Mouse (Mus musculus) limb, embryonic 13.5 days (tissue): ENCODE results near the gene Xrcc1. TPM values are rescaled to one million over a fixed set of nuclear protein-coding genes. Genes with fewer than 3 reads are reported as not detected.

ENCODE experiments used
- ATAC-seq: fragments of 200-750 bp; cut with Nextera tagmentation; 2 replicates; pipeline ENCODE4 v1.8.0; 2017; ENCODE audit warnings: low read depth, moderate number of reproducible peaks, moderate TSS enrichment; ENCODE audit not compliant: low FRiP score
- H3K27ac ChIP-seq: fragments of 300-500 bp; sonication (generic); 2 replicates; pipeline ENCODE4 v1.5.1; 2015; ENCODE audit warnings: inconsistent platforms, mild to moderate bottlenecking, moderate library complexity
- H3K27me3 ChIP-seq: fragments of 300-500 bp; sonication (generic); 2 replicates; pipeline ENCODE4 v1.6.1; 2015; ENCODE audit warnings: mild to moderate bottlenecking, inconsistent platforms
- H3K36me3 ChIP-seq: fragments of 300-500 bp; sonication (generic); 2 replicates; pipeline ENCODE4 v1.6.1; 2015; ENCODE audit warnings: inconsistent platforms, mild to moderate bottlenecking, moderate library complexity
- H3K4me1 ChIP-seq: fragments of 300-500 bp; sonication (generic); 2 replicates; pipeline ENCODE4 v1.6.1; 2015; ENCODE audit warnings: inconsistent platforms
- H3K4me2 ChIP-seq: fragments of 300-500 bp; sonication (generic); replicated peaks from 2 replicates; pipeline ENCODE4 v1.6.1; 2015; ENCODE audit warnings: inconsistent platforms, mild to moderate bottlenecking, moderate library complexity
- H3K4me3 ChIP-seq: fragments of 300-500 bp; sonication (generic); 2 replicates; pipeline ENCODE4 v1.5.1; 2015; ENCODE audit warnings: moderate library complexity, mild to moderate bottlenecking, inconsistent platforms
- H3K9ac ChIP-seq: fragments of 300-500 bp; sonication (generic); 2 replicates; pipeline ENCODE4 v1.6.1; 2015; ENCODE audit warnings: mild to moderate bottlenecking, inconsistent platforms
- H3K9me3 ChIP-seq: fragments of 300-500 bp; sonication (generic); 2 replicates; pipeline ENCODE4 v1.6.1; 2016; ENCODE audit warnings: inconsistent platforms
- WGBS: fragments of 180-500 bp; shearing (Covaris S2); methylation state at CpG from one replicate; pipeline ENCODE4 v1.1.7; 2015; 5-methylcytosine and 5-hydroxymethylcytosine counted together
- polyA plus RNA-seq: library from polyadenylated mRNA; unstranded; fragments of >200 nt; fragmentation: Nextera tagmentation; extraction: Ambion mirVana; gene quantifications from 2 replicates; pipeline ENCODE4 v1.2.1, GENCODE M21; 2015

Gene Xrcc1
- polyA plus RNA-seq, 1 experiment from 2014 or later: 125 TPM

DNA sequence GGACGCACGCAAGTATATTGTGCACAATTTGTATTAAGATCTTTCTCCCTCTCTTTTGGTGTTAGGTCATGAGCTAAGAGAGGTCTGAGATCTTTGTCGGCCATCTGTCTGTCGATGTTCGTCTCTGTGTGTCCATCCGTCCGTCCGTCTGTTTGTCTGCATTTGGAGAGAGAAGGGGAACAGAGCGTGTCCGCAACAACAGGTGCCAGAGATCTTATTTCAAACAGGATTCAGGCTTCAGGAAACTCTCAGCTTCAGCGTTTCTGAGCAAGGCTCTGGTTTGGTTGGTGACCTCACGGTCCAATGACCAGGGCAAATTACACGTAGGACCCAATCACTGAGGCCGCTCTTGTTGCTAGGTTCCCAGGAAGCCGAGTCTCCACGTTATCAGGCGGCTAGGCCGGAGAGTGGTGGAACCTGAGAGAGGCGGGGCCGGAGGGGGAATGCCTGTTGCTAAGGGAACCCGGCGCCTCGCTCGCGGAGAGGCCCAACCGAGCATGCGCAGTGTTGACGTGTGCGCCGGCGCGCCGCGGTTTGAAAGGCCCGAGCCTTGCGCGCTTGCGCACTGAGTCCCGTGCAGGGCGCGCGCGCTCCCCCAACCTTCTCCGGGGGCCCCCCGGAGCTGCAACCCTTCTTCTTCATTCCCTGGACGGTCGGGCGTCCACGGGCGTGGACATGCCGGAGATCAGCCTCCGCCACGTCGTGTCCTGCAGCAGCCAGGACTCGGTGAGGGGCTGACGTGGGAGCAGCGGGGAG, 723 bp downstream of the Xrcc1 start:
- peak overlapping the region; percentile 83 for H3K4me2 ChIP-seq
- ATAC-seq: peak; percentile 99
- under 1% methylated on average over 57 of the region's 57 CpGs for WGBS
- peak overlapping the region; percentile 77 for H3K4me3 ChIP-seq
- H3K4me1 ChIP-seq: peaks cover 18% of the 10 kb centered on the region
- peak overlapping the region; percentile 79 for H3K27ac ChIP-seq
- H3K9me3 ChIP-seq: no peaks in the 10 kb centered on the region
- no peaks in the 10 kb centered on the region for H3K27me3 ChIP-seq
- peaks cover 37% of the 10 kb centered on the region for H3K36me3 ChIP-seq
- peak overlapping the region; percentile 84 for H3K9ac ChIP-seq

DNA sequence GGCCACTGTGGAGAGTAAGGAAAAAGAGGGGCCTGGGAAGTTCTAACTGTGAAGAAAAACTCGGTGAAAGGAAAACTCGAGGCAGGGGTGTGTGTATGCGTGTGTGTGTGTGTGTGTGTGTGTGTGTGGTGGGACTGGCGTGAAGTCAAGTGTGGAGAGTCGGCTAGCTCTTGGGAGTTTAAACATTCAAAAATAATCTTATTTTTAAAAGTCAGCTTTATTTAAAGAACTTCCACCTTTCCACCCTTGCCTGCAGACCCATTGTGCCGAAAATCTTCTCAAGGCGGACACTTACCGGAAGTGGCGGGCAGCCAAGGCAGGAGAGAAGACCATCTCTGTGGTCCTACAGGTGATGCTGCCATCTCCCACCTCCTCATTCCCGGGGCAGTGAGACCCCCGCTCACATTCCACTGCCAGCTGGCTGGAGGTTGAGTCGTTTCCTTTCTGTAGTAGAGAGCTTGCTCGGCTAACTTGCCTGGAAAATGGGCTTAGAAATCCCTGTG, 1.5 kb downstream of the Xrcc1 start:
- peak overlapping the region; percentile 83 for H3K4me2 ChIP-seq
- peak overlapping the region; percentile 77 for H3K4me3 ChIP-seq
- no peaks in the 10 kb centered on the region for H3K9me3 ChIP-seq
- peaks cover 45% of the 10 kb centered on the region for H3K36me3 ChIP-seq
- peak overlapping the region; percentile 84 for H3K9ac ChIP-seq
- no peaks in the 10 kb centered on the region for H3K27me3 ChIP-seq
- H3K27ac ChIP-seq: peak overlapping the region; percentile 79
- no peak for ATAC-seq
- H3K4me1 ChIP-seq: peaks cover 18% of the 10 kb centered on the region
- WGBS: 24% methylated on average over 13 of the region's 13 CpGs

DNA sequence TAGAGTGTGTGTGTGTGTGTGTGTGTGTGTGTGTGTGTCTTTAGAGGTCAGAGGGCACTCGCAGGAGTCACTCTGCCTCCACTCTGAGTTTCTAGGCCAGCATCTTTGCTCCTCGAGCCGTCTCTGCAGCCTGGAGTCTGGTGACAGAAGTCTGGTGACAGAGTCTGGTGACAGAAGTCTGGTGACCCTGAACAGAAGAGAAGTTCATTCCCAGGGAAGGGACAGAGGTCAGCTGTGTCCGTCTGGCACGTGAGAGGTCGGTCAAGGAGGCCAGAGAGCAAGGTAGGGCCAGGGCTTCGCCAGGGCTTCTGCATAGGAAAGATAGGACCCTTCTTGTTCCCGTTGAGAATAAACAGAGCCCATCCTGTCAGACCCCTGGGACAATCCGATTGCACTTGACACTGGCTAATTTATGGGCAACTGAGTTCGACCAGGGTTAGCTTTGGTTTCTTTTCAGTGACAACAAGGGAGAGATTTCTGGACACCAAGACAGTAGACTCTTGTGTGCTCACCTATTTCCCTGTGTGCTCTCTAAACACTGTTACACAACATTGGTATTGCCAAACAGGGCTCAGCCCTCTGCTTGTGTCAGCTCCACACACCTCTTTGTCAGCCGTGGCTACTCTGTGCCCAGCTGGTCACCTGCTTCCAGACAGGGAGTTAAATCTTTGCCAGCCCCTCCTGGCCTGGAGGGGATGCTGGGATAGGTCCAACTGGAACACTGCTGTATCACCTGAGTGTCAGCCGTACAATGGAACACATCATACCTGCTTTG, 6.1 kb downstream of the Xrcc1 start:
- peaks cover 82% of the 10 kb centered on the region for H3K36me3 ChIP-seq
- WGBS: 92% methylated on average over 12 of the region's 12 CpGs

DNA sequence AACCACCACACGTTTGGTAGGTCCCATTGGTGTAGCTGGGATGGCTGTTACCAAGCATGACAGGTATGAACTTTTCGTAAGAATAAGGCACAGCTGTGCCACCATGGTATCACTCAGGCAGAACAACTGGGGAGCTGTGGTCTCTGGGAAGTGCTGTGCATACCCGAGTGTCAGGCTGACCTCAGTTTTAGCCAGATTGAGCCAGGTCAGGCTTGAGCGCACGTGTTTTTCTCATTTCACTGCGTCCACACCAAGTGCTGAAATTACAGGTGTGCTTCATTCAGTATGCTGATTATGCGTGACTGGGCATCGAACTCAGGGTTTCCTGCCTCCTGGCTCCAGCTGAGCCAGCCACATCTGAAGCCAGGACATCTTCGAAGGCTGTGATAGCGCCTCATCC, 9.7 kb downstream of the Xrcc1 start:
- no peak overlapping the region for H3K9ac ChIP-seq
- no peaks in the 10 kb centered on the region for H3K4me1 ChIP-seq
- no peak overlapping the region for H3K4me3 ChIP-seq
- no peak overlapping the region for H3K4me2 ChIP-seq
- no peaks in the 10 kb centered on the region for H3K9me3 ChIP-seq
- WGBS: 92% methylated on average over 10 of the region's 10 CpGs
- H3K27ac ChIP-seq: no peak overlapping the region
- H3K27me3 ChIP-seq: no peaks in the 10 kb centered on the region
- ATAC-seq: no peak
- H3K36me3 ChIP-seq: peaks cover 82% of the 10 kb centered on the region

More for the DNA sequence above, 6.1 kb downstream of the Xrcc1 start:
- H3K9me3 ChIP-seq: no peaks in the 10 kb centered on the region
- H3K4me3 ChIP-seq: no peak overlapping the region
- ATAC-seq: no peak
- no peak overlapping the region for H3K27ac ChIP-seq
- H3K27me3 ChIP-seq: no peaks in the 10 kb centered on the region
- no peak overlapping the region for H3K9ac ChIP-seq
- no peak overlapping the region for H3K4me2 ChIP-seq
- peaks cover 11% of the 10 kb centered on the region for H3K4me1 ChIP-seq

DNA sequence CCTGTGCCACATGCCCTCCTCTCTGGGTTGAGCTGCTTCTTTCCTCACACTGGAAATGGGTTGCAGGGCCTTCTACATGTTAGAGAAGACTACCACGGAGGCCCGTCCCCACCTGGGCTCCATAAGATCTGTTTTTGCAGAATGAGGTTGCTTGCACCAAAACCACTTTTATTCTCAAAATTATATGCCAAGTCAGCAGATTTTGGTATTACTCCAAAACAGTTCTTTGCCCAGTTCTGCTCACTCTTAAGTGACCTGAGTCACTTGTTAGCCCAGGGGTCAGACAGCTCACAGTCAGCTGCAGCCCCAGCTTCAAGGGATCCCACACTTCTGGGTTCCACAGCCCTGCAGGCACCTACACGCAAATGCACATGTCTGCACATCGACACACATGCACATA, 15.4 kb downstream of the Xrcc1 start:
- Histone ChIP-seq H3K27ac (no peak overlapping the region), H3K9me3 (no peaks in the 10 kb centered on the region), H3K9ac (no peak overlapping the region), H3K4me3 (no peak overlapping the region), H3K4me1 (no peaks in the 10 kb centered on the region), H3K27me3 (no peaks in the 10 kb centered on the region), H3K36me3 (peaks cover 72% of the 10 kb centered on the region), H3K4me2 (no peak overlapping the region)
- ATAC-seq: no peak
- 86% methylated on average over 4 of the region's 4 CpGs for WGBS

DNA sequence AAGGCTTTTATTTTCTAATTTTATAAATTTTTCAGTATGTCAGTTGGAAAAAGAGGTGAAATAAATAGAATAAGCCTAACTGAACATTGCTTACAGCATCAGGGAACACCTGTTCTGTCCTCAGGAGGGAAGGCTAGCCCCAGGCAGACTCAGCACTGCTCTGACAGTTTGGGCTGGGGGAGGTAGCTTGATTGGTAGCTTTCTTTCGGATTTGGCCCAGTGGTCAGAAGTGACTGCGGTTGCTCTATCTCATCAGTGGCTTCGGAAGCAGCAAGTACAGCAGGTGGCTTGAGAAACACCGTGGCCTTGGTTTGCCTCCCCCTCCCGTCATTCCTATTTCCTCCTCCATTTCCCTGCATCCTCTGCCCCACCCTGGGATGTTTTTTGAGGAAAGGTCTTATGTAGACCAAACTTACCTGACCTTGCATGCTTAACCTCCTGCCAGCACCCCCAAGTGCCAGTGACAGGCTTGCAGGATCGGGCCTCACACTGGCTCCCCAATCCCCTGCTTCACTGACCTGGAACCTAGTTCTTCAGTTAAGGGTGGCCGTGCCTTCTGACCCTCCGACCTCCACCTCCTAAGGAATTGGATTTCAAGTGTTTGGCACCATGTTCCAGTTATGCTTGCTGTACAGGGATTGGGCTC, 17.2 kb downstream of the Xrcc1 start:
- no peak for ATAC-seq
- WGBS: 89% methylated on average over 8 of the region's 8 CpGs

DNA sequence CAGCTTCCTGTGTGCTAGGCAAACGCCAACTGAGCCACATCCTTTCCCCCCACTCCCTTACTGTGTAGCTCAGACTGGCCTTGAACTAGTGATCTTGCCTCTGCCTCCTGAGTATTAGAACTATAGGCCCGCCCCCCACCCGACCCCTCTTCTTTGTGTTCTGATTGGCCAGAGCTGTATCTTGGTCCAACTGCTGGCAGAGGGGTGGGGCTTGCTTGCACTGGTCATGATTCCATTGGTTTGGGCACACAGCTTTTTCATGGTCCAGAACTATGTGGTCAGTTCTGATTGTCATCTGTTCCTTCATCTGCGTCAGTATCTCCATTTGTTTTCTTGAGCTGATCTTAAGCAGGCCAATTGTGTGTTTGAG, 17.7 kb downstream of the Xrcc1 start:
- Histone ChIP-seq H3K9me3 (no peaks in the 10 kb centered on the region), H3K4me3 (no peak overlapping the region), H3K36me3 (peaks cover 84% of the 10 kb centered on the region), H3K4me2 (no peak overlapping the region), H3K4me1 (no peaks in the 10 kb centered on the region), H3K9ac (no peak overlapping the region), H3K27me3 (no peaks in the 10 kb centered on the region), H3K27ac (no peak overlapping the region)
- 89% methylated on average over 4 of the region's 4 CpGs for WGBS
- no peak for ATAC-seq

More for the DNA sequence above, 17.2 kb downstream of the Xrcc1 start:
- no peaks in the 10 kb centered on the region for H3K9me3 ChIP-seq
- H3K9ac ChIP-seq: no peak overlapping the region
- H3K27me3 ChIP-seq: no peaks in the 10 kb centered on the region
- H3K4me2 ChIP-seq: no peak overlapping the region
- no peaks in the 10 kb centered on the region for H3K4me1 ChIP-seq
- H3K27ac ChIP-seq: no peak overlapping the region
- H3K36me3 ChIP-seq: peaks cover 80% of the 10 kb centered on the region
- H3K4me3 ChIP-seq: no peak overlapping the region

DNA sequence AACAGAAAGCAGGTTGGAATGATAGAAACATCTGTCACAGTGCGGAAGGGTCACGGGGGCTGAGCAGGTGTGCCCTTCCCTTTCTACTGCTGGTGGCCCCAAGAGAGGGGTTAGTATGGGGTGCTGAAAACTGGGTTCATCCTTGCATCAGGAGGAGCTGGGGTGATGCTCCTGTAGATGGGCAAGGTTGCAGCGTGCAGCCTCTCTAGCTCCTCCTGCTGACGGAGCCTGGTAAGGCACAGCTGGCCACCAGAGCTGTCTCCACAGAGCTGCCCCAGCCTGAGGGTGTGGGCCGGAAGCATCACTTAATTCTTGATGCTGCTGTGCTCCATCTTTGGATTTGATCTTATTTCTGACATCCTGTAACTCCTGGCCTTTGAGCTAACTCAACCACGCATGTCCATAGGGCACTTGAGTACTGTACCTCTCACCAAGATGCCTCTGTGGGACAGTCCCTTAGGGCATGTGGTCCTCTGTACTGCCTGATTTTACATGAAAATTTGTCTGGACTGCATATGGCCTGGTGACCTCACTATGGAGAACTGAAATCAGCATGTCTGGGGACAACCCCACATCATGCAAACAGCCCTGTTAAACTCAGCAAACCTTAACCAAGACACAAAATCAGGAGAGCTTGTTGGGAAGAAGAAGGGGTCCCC, 18.6 kb downstream of the Xrcc1 start:
- Histone ChIP-seq H3K9ac (no peak overlapping the region), H3K27me3 (no peaks in the 10 kb centered on the region), H3K36me3 (peaks cover 83% of the 10 kb centered on the region), H3K4me1 (no peaks in the 10 kb centered on the region), H3K9me3 (no peaks in the 10 kb centered on the region), H3K4me2 (no peak overlapping the region), H3K27ac (no peak overlapping the region), H3K4me3 (no peak overlapping the region)
- no peak for ATAC-seq
- 63% methylated on average over 6 of the region's 6 CpGs for WGBS

DNA sequence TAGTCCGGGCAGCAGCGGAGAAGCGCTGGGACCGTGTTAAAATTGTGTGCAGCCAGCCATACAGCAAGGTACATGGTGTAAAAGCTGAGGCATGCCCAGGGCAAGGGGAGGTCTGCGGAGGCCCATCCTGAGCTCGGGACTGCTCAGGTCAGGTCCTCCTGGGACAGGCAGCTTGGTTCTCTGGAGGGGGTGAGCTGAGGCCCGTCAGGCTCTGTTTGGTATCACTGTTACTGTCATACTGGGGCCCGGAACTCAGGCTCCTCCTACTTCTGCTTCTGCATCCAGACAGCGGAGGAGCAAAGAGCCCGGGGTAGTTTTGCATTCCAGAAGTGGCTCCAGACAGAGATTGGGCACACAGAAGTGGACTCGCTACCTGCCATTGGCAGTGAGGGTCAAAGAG, 19.5 kb downstream of the Xrcc1 start:
- Histone ChIP-seq H3K9me3 (no peaks in the 10 kb centered on the region), H3K9ac (no peak overlapping the region), H3K4me3 (no peak overlapping the region), H3K4me1 (no peaks in the 10 kb centered on the region), H3K27me3 (no peaks in the 10 kb centered on the region), H3K36me3 (peaks cover 83% of the 10 kb centered on the region), H3K27ac (no peak overlapping the region), H3K4me2 (no peak overlapping the region)
- WGBS: 95% methylated on average over 11 of the region's 11 CpGs
- no peak for ATAC-seq

DNA sequence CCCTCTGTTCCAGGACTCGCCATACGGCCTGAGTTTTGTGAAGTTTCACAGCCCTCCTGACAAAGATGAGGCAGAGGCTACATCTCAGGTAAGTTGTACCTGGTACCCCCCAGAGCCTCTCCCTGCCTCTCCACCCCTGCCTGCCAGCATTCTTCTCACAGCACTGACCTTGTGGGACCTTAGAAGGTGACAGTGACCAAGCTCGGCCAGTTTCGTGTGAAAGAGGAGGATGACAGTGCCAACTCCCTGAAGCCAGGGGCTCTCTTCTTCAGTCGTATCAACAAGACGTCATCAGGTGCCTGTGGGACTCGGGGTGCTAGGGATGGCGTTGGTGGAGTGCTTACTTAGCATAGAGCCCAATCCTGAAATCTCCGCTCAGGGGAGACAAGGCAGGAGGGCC, 20.1 kb downstream of the Xrcc1 start:
- no peak overlapping the region for H3K4me3 ChIP-seq

DNA sequence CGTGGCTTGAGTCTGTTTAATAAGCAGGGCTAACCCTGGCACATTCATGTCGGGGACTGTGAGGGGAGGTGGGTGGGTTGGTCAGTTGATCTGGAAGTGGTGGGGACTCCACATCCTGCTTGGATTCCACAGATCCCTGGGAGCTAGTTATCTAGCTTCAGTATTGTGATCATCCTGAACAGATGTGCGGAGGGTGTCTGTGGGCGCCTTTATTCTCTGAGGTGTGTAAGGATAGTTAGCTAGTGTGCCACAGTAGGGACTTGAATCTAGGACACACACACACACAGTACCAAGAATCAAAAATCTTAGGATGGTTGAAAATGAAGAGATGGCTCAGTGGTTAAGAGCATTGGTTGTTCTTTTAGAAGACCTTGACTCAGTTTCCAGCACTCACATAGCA, 22.4 kb downstream of the Xrcc1 start:
- Histone ChIP-seq H3K9ac (no peak overlapping the region), H3K4me3 (no peak overlapping the region), H3K9me3 (no peaks in the 10 kb centered on the region), H3K27ac (no peak overlapping the region), H3K4me2 (no peak overlapping the region), H3K27me3 (no peaks in the 10 kb centered on the region), H3K36me3 (peaks cover 88% of the 10 kb centered on the region), H3K4me1 (no peaks in the 10 kb centered on the region)
- WGBS: 87% methylated on average over 4 of the region's 4 CpGs
- no peak for ATAC-seq

More for the DNA sequence above, 20.1 kb downstream of the Xrcc1 start:
- Histone ChIP-seq H3K4me1 (no peaks in the 10 kb centered on the region), H3K9me3 (no peaks in the 10 kb centered on the region), H3K27ac (no peak overlapping the region), H3K36me3 (peaks cover 83% of the 10 kb centered on the region), H3K27me3 (no peaks in the 10 kb centered on the region), H3K9ac (no peak overlapping the region), H3K4me2 (no peak overlapping the region)
- whole genome bisulfite sequencing: 92% methylated on average over 9 of the region's 9 CpGs
- no peak for ATAC-seq

DNA sequence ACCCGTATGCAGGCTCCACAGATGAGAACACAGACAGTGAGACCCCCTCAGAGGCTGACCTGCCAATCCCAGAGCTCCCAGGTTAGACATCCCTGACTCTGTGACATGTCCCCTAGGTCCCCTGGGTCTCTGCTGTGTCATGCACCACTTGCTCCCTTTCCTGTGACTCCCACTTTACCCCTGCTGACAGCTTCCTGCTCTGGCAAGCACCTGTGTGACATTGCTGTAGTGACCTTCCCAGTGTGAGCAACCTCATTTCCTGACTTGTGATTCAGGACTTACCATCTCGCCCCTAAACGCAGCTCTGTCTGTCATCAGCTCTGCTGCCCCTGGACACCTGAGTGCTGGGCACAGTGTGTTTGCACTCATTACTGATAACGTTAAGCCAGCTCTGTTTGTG, 25.0 kb downstream of the Xrcc1 start:
- H3K9me3 ChIP-seq: no peaks in the 10 kb centered on the region
- no peaks in the 10 kb centered on the region for H3K27me3 ChIP-seq
- H3K4me3 ChIP-seq: no peak overlapping the region
- H3K4me1 ChIP-seq: no peaks in the 10 kb centered on the region
- no peak overlapping the region for H3K4me2 ChIP-seq
- ATAC-seq: no peak
- no peak overlapping the region for H3K27ac ChIP-seq
- WGBS: 77% methylated on average over 4 of the region's 4 CpGs
- no peak overlapping the region for H3K9ac ChIP-seq
- H3K36me3 ChIP-seq: peaks cover 83% of the 10 kb centered on the region
